Mouse (Mus musculus) heart, postnatal 0 days (tissue): ENCODE measurements at regions not wholly inside any gene's neighbourhood (a gene's known extent, or its start where the extent isn't known, plus 50 kb on each side); places are given as distances from the start of the nearest gene placed in this dataset.

ENCODE experiments used
- ATAC-seq: fragments of 200-750 bp; cut with Nextera tagmentation; 2 replicates; pipeline ENCODE4 v1.8.0; 2017; ENCODE audit warnings: low read depth, moderate number of reproducible peaks, moderate library complexity; ENCODE audit not compliant: insufficient read depth
- DNase-seq: peaks from one replicate; pipeline ENCODE4 v3.0.0-alpha.2; 2016; ENCODE audit warnings: low spot score
- H3K27ac ChIP-seq: fragments of 300-500 bp; sonication (generic); 2 replicates; pipeline ENCODE4 v1.5.1; 2014; ENCODE audit warnings: low read depth, mild to moderate bottlenecking
- H3K27me3 ChIP-seq: fragments of 300-500 bp; sonication (generic); 2 replicates; pipeline ENCODE4 v1.6.1; 2014; ENCODE audit warnings: low read length, mixed read lengths; ENCODE audit not compliant: control insufficient read depth, insufficient read depth
- H3K36me3 ChIP-seq: fragments of 300-500 bp; sonication (generic); replicated peaks from 2 replicates; pipeline ENCODE4 v1.6.1; 2014; ENCODE audit warnings: low read length, mixed read lengths; ENCODE audit not compliant: control insufficient read depth, insufficient read depth
- H3K4me1 ChIP-seq: fragments of 300-500 bp; sonication (generic); 2 replicates; pipeline ENCODE4 v1.6.1; 2014; ENCODE audit warnings: antibody characterized with exemption; ENCODE audit not compliant: control insufficient read depth, insufficient read depth
- H3K4me2 ChIP-seq: fragments of 300-500 bp; sonication (generic); 2 replicates; pipeline ENCODE4 v1.6.1; 2014; ENCODE audit warnings: low read depth, mild to moderate bottlenecking, low read length, moderate library complexity
- H3K4me3 ChIP-seq: fragments of 300-500 bp; sonication (generic); 2 replicates; pipeline ENCODE4 v1.5.1; 2014; ENCODE audit warnings: low read depth, low read length
- H3K9ac ChIP-seq: fragments of 300-500 bp; sonication (generic); replicated peaks from 2 replicates; pipeline ENCODE4 v1.6.1; 2014; ENCODE audit warnings: low read depth, low read length, mixed read lengths
- H3K9me3 ChIP-seq: fragments of 300-500 bp; sonication (generic); replicated peaks from 2 replicates; pipeline ENCODE4 v1.6.1; 2016; ENCODE audit warnings: low read length; ENCODE audit not compliant: control insufficient read depth
- CTCF ChIP-seq: IDR thresholded peaks from 2 replicates; pipeline ENCODE4 v1.5.1; 2016; ENCODE audit warnings: antibody characterized with exemption, control low read depth, low read depth
- EP300 ChIP-seq: IDR thresholded peaks from 2 replicates; pipeline ENCODE4 v1.6.1; 2016; ENCODE audit warnings: antibody characterized with exemption, low read depth
- WGBS: fragments of 180-500 bp; shearing (Covaris S2); extraction: QIAGEN DNeasy Blood & Tissue Kit; methylation state at CpG from one replicate; pipeline ENCODE4 v1.1.7; 2014; 5-methylcytosine and 5-hydroxymethylcytosine counted together

GRCm38 (mm10) chr12:31179536-31179935 lies 61.0 kb upstream of the Gm6993 start:
- no peak overlapping the region for H3K4me3 ChIP-seq
- no peaks in the 10 kb centered on the region for H3K27me3 ChIP-seq
- H3K9ac ChIP-seq, result no peak overlapping the region
- H3K4me1 ChIP-seq, result peaks cover 7% of the 10 kb centered on the region
- no peaks in the 10 kb centered on the region for H3K36me3 ChIP-seq
- DNase-seq (no peak), ATAC-seq (no peak)
- no peaks in the 10 kb centered on the region for H3K9me3 ChIP-seq
- H3K4me2 ChIP-seq, result no peak overlapping the region
- 76% methylated on average over 6 of the region's 6 CpGs for WGBS
- TF ChIP-seq EP300 (no peak), CTCF (no peak)
- no peak overlapping the region for H3K27ac ChIP-seq

- ATAC-seq (peak; percentile 94), DNase-seq (peak; percentile 88)
- Histone ChIP-seq H3K27me3 (no peaks in the 10 kb centered on the region), H3K9me3 (no peaks in the 10 kb centered on the region), H3K4me3 (no peak overlapping the region), H3K36me3 (no peaks in the 10 kb centered on the region), H3K27ac (peak overlapping the region; percentile 70), H3K4me2 (no peak overlapping the region), H3K4me1 (peaks cover 15% of the 10 kb centered on the region), H3K9ac (no peak overlapping the region)
- 24% methylated on average over 4 of the region's 4 CpGs for WGBS
- no peak for TF ChIP-seq CTCF
- peak; percentile 62; the same call in 1 of the 2 replicates for TF ChIP-seq EP300
These were observed 56.9 kb upstream of the Gm6993 start for GRCm38 (mm10) chr12:31183632-31184031.

DNA sequence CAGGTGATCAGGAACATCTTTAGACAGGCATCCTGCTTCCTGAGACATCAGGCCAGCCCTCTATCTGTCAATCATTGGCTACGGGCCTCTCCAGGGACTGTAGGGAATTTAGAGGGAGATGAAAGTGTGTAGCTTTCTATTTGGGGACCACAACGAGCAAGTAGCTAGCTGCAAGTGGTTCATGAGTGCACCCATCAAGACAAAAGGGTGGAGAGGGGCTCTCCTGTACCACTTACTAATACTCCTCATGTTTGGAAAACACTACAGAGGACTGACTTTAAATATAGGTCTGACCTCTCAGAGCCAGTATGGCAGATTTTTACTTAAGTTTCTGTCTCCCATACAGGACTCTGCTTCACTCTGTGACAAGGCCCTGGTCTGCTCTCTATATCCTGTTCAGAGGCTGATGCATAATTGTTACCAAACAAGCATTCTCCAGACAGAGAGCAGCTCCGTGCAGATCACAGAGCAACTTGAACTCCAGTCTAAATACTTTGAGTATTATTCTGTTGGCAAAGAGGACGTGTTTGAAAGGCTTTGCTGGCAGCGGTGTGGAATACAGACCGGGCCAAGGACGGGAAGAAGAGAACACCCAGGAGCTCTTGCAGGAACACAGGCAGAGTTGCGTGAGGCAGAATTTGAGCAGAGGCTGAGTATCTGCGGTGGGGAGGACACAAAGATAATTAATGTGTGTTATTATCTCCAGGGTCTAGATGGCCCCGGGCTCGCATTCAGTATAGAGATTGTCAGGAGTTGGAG lies 56.2 kb upstream of the Gm6993 start:
- ATAC-seq, result no peak; the same call in 1 of the 2 replicates
- no peak overlapping the region for H3K4me2 ChIP-seq
- no peak overlapping the region for H3K9ac ChIP-seq
- TF ChIP-seq EP300 (no peak), CTCF (no peak)
- 20% methylated on average over 11 of the region's 11 CpGs for WGBS
- peak overlapping the region; percentile 70 for H3K27ac ChIP-seq
- H3K4me3 ChIP-seq, result no peak overlapping the region
- DNase-seq, result peak; percentile 65
- no peaks in the 10 kb centered on the region for H3K27me3 ChIP-seq
- H3K4me1 ChIP-seq, result peaks cover 15% of the 10 kb centered on the region
- no peaks in the 10 kb centered on the region for H3K9me3 ChIP-seq
- H3K36me3 ChIP-seq, result no peaks in the 10 kb centered on the region

- Histone ChIP-seq H3K27ac (peak overlapping the region; percentile 70; the same call in 1 of the 2 replicates), H3K4me1 (peaks cover 15% of the 10 kb centered on the region), H3K4me2 (no peak overlapping the region), H3K9me3 (no peaks in the 10 kb centered on the region), H3K4me3 (no peak overlapping the region), H3K36me3 (no peaks in the 10 kb centered on the region), H3K27me3 (no peaks in the 10 kb centered on the region), H3K9ac (no peak overlapping the region)
- ATAC-seq (no peak), DNase-seq (no peak)
- WGBS, result 61% methylated on average over 9 of the region's 9 CpGs
- no peak for TF ChIP-seq EP300
- TF ChIP-seq CTCF, result no peak
These were observed 55.2 kb upstream of the Gm6993 start for GRCm38 (mm10) chr12:31185177-31185932.

DNA sequence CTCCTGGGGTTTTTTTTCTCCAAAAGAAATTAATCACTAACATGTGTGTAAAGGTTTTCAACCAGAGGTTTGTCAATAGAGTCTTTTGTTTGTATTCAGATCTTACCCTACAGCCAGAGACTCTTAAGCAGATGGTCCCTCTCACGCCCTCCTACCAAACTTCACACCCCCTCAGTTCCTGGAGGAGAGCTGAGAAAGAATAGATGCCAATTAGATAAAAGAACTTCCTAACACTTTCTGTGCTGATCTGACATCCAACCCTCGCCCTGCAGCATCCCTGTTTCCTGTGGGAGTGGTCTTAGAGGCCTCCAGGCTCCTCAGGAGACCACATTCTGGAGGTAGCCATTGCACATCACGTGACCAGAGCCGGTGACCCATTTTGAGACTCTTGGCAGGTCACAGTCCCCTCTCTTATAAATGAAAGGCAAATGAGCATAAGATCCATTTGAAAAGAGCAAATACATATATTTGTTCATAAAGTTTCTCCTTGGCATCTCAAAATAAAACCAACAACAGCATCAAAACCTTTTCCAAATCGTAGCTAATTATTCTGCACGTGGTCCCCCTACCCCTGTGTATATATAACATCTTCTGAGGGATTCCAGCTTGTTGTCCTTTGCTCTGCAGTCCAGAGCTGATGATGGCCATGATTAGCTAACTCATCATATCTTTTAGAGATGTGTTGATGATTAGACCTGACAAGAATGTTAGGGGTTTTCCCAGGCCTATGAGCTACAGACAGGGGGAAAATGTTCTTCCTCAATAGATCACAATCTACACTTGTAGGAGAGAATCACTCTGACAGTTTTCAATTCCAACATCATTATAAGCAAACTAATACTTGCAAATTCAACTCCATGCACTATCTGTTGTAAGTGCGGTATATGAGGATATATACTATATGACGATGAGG lies 54.4 kb upstream of the Gm6993 start:
- Histone ChIP-seq H3K27me3 (no peaks in the 10 kb centered on the region), H3K9me3 (no peaks in the 10 kb centered on the region), H3K4me1 (peaks cover 17% of the 10 kb centered on the region), H3K4me3 (no peak overlapping the region), H3K27ac (no peak overlapping the region), H3K9ac (no peak overlapping the region), H3K4me2 (no peak overlapping the region), H3K36me3 (no peaks in the 10 kb centered on the region)
- ATAC-seq, result no peak
- TF ChIP-seq CTCF (no peak), EP300 (no peak)
- DNase-seq, result no peak
- 67% methylated on average over 8 of the region's 8 CpGs for WGBS
